Mouse (Mus musculus) stomach, postnatal 0 days (tissue): ENCODE measurements around the gene Unc5a.

Experiments
- CTCF ChIP-seq: IDR thresholded peaks from 2 replicates; pipeline ENCODE4 v1.5.1; 2016; ENCODE audit warnings: antibody characterized with exemption, low read depth, mild to moderate bottlenecking, moderate library complexity
- EP300 ChIP-seq: optimal IDR thresholded peaks from 2 replicates; pipeline ENCODE3; 2016; ENCODE audit warnings: antibody characterized with exemption

DNA sequence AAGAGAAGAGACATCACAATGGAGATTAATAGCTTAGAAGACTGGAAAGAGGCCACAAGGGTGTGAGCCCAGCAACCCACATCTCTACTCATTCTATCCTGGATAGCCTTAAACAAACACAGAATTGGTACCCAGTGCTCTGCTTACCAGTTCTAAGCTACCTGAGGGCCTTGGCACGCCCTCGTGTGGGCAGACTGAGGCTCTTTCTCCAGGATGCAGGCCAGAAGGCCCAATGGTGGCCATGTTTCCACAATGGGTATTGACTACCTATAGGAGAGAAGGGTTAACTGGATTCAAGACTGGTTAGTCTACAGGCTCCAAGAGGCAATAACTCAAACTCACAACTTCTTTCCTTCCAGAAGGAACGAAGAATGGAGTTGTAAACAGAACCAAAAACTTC, 70.0 kb downstream of the Unc5a start:
- TF ChIP-seq CTCF, result peak; percentile 15; the same call in 1 of the 2 replicates
- no peak for TF ChIP-seq EP300
